Mouse (Mus musculus): ENCODE data around the gene Rsph14. TPM values are rescaled to one million over a fixed set of nuclear protein-coding genes. Genes with fewer than 3 reads are reported as not detected.
"Not testable (repeated sequence)": the region's sequence is repeated elsewhere in the genome, so short reads cannot be mapped to it uniquely, and the experiment has no call there.

The Rsph14 gene
- polyA plus RNA-seq, 1 experiment = 0.17 TPM

- H3K4me3 ChIP-seq (ENCODE audit: insufficient read depth, low read length) = no peak overlapping the region
- TF ChIP-seq CTCF (IDR thresholded peaks at IDR 0.05; ENCODE audit: extremely low read depth, insufficient read depth, low read length) (no peak), POLR2A (IDR thresholded peaks at IDR 0.05; ENCODE audit: extremely low read depth, insufficient read depth, low read length) (no peak)
- H3K27ac ChIP-seq (ENCODE audit: insufficient read depth, low read length) = no peak overlapping the region
- peaks cover 3% of the 10 kb centered on the region for H3K4me1 ChIP-seq (ENCODE audit: control insufficient read depth, insufficient read depth, low read length)
These were observed 23.3 kb upstream of the Rsph14 start for GRCm38 (mm10) chr10:75055672-75056071.

- H3K4me1 ChIP-seq (ENCODE audit: control insufficient read depth, insufficient read depth, low read length) = peaks cover 3% of the 10 kb centered on the region
- no peak for TF ChIP-seq CTCF (IDR thresholded peaks at IDR 0.05; ENCODE audit: extremely low read depth, insufficient read depth, low read length)
- 0 out of 2 replicates have a peak, but pooled peaks have one; percentile 24 for TF ChIP-seq POLR2A (IDR thresholded peaks at IDR 0.05; ENCODE audit: extremely low read depth, insufficient read depth, low read length)
These were observed 21.7 kb upstream of the Rsph14 start for GRCm38 (mm10) chr10:75054125-75054524.

GRCm38 (mm10) chr10:75053655-75054054 is 21.3 kb upstream of the Rsph14 start:
- Histone ChIP-seq H3K4me3 (ENCODE audit: insufficient read depth, low read length) (no peak overlapping the region), H3K4me1 (ENCODE audit: control insufficient read depth, insufficient read depth, low read length) (peaks cover 3% of the 10 kb centered on the region), H3K27ac (ENCODE audit: insufficient read depth, low read length) (no peak overlapping the region)
- TF ChIP-seq CTCF (IDR thresholded peaks at IDR 0.05; ENCODE audit: extremely low read depth, insufficient read depth, low read length) = no peak
- no peak for TF ChIP-seq POLR2A (IDR thresholded peaks at IDR 0.05; ENCODE audit: extremely low read depth, insufficient read depth, low read length)

More at GRCm38 (mm10) chr10:75054125-75054524, 21.7 kb upstream of the Rsph14 start:
- Histone ChIP-seq H3K4me3 (ENCODE audit: insufficient read depth, low read length) (no peak overlapping the region), H3K27ac (ENCODE audit: insufficient read depth, low read length) (no peak overlapping the region)

GRCm38 (mm10) chr10:75052902-75053301 is 20.5 kb upstream of the Rsph14 start:
- TF ChIP-seq CTCF (IDR thresholded peaks at IDR 0.05; ENCODE audit: extremely low read depth, insufficient read depth, low read length) = no peak
- TF ChIP-seq POLR2A (IDR thresholded peaks at IDR 0.05; ENCODE audit: extremely low read depth, insufficient read depth, low read length) = 0 out of 2 replicates have a peak, but pooled peaks have one; percentile 3
- H3K4me3 ChIP-seq (ENCODE audit: insufficient read depth, low read length) = no peak overlapping the region
- H3K4me1 ChIP-seq (ENCODE audit: control insufficient read depth, insufficient read depth, low read length) = peaks cover 3% of the 10 kb centered on the region
- no peak overlapping the region for H3K27ac ChIP-seq (ENCODE audit: insufficient read depth, low read length)

- Histone ChIP-seq H3K27ac (ENCODE audit: insufficient read depth, low read length) (no peak overlapping the region), H3K4me1 (ENCODE audit: control insufficient read depth, insufficient read depth, low read length) (peaks cover 3% of the 10 kb centered on the region), H3K4me3 (ENCODE audit: insufficient read depth, low read length) (no peak overlapping the region)
- no peak for TF ChIP-seq CTCF (IDR thresholded peaks at IDR 0.05; ENCODE audit: extremely low read depth, insufficient read depth, low read length)
- TF ChIP-seq POLR2A (IDR thresholded peaks at IDR 0.05; ENCODE audit: extremely low read depth, insufficient read depth, low read length) = no peak
These were observed 19.1 kb upstream of the Rsph14 start for GRCm38 (mm10) chr10:75051364-75052074.

GRCm38 (mm10) chr10:75048711-75049110 is 16.3 kb upstream of the Rsph14 start:
- no peak overlapping the region for H3K4me3 ChIP-seq (ENCODE audit: insufficient read depth, low read length)

GRCm38 (mm10) chr10:75045831-75046230 is 13.4 kb upstream of the Rsph14 start:
- Histone ChIP-seq H3K27ac (ENCODE audit: insufficient read depth, low read length) (no peak overlapping the region), H3K4me1 (ENCODE audit: control insufficient read depth, insufficient read depth, low read length) (no peaks in the 10 kb centered on the region), H3K4me3 (ENCODE audit: insufficient read depth, low read length) (no peak overlapping the region)
- no peak for TF ChIP-seq CTCF (IDR thresholded peaks at IDR 0.05; ENCODE audit: extremely low read depth, insufficient read depth, low read length)
- TF ChIP-seq POLR2A (IDR thresholded peaks at IDR 0.05; ENCODE audit: extremely low read depth, insufficient read depth, low read length) = no peak

More at GRCm38 (mm10) chr10:75048711-75049110, 16.3 kb upstream of the Rsph14 start:
- no peak overlapping the region for H3K27ac ChIP-seq (ENCODE audit: insufficient read depth, low read length)
- H3K4me1 ChIP-seq (ENCODE audit: control insufficient read depth, insufficient read depth, low read length) = peaks cover 1% of the 10 kb centered on the region; the same call in 1 of the 2 replicates
- no peak for TF ChIP-seq CTCF (IDR thresholded peaks at IDR 0.05; ENCODE audit: extremely low read depth, insufficient read depth, low read length)
- TF ChIP-seq POLR2A (IDR thresholded peaks at IDR 0.05; ENCODE audit: extremely low read depth, insufficient read depth, low read length) = no peak

- H3K27ac ChIP-seq (ENCODE audit: insufficient read depth, low read length) = no peak overlapping the region
- no peaks in the 10 kb centered on the region for H3K4me1 ChIP-seq (ENCODE audit: control insufficient read depth, insufficient read depth, low read length)
- TF ChIP-seq POLR2A (IDR thresholded peaks at IDR 0.05; ENCODE audit: extremely low read depth, insufficient read depth, low read length) (no peak), CTCF (IDR thresholded peaks at IDR 0.05; ENCODE audit: extremely low read depth, insufficient read depth, low read length) (no peak)
- H3K4me3 ChIP-seq (ENCODE audit: insufficient read depth, low read length) = no peak overlapping the region
These were observed 12.1 kb upstream of the Rsph14 start for GRCm38 (mm10) chr10:75044459-75044858.

GRCm38 (mm10) chr10:75042060-75042459 is 9.7 kb upstream of the Rsph14 start:
- not testable (repeated sequence) for H3K4me1 ChIP-seq (ENCODE audit: control insufficient read depth, insufficient read depth, low read length); H3K27ac ChIP-seq (ENCODE audit: insufficient read depth, low read length); H3K4me3 ChIP-seq (ENCODE audit: insufficient read depth, low read length)

GRCm38 (mm10) chr10:75036883-75037379 is 4.5 kb upstream of the Rsph14 start, which contains the start of gene Rab36:
Gene Rab36 (plus strand): TSS chr10:75037058.
- Histone ChIP-seq H3K4me1 (ENCODE audit: control insufficient read depth, insufficient read depth, low read length) (peaks cover 4% of the 10 kb centered on the region), H3K27ac (ENCODE audit: insufficient read depth, low read length) (no peak within 1 kb of the TSS)
- peak; percentile 24; the same call in 1 of the 2 replicates for TF ChIP-seq POLR2A (IDR thresholded peaks at IDR 0.05; ENCODE audit: extremely low read depth, insufficient read depth, low read length)
- TF ChIP-seq CTCF (IDR thresholded peaks at IDR 0.05; ENCODE audit: extremely low read depth, insufficient read depth, low read length) = no peak

More at GRCm38 (mm10) chr10:75036883-75037379, 4.5 kb upstream of the Rsph14 start, which contains the start of gene Rab36:
- H3K4me3 ChIP-seq (ENCODE audit: insufficient read depth, low read length) = peak within 1 kb of the TSS; percentile 50

Data from cortical plate, adult 2 months (tissue).